Mouse (Mus musculus): Measurements from ENCODE around the gene Padi2. TPM values are rescaled to one million over a fixed set of nuclear protein-coding genes. Genes with fewer than 3 reads are reported as not detected.

The Padi2 gene
- total and polyA plus RNA-seq, 3 experiments, result 0.04 TPM; not detected in 2

DNA sequence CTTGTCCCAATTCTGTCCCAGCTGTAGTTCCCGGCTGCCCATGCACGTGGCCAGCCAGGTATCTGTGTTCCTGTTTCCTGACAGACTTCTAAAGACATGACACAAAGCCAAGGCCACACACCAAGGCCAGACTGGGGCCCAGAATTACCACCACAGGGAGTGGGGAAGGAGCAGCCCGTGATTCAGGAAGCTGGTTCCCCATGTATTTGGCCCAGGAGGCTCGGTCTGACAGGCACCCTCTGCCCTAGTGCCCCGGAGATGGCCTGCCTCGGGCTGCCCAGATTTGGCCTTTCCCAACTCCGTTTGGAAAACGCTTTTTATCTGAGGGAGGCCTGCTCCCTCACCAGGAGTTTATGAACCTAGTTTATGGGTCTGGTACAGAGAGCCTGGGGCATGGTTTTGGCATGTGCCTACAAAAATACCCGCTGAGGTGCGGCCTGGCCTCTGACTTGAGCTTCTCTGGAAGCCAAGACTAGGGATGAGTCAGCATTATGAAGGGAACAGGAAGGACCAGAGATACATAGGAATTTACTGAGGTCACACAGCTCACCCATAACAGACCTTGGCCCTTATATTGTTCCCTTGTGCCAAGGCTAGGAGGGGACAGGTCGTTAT is 44.0 kb upstream of the Padi2 start:
- no peak for DNase-seq (ENCODE audit: extremely low read depth)
- Histone ChIP-seq H3K4me1 (ENCODE audit: control insufficient read depth in 1 of 2, insufficient read depth in 2 of 2) (no peaks in the 10 kb centered on the region), H3K79me2 (replicated peaks; ENCODE audit: control insufficient read depth, extremely low read depth, insufficient read depth, poor library complexity, severe bottlenecking) (no peaks in the 10 kb centered on the region), H3K27me3 (replicated peaks) (peaks cover 71% of the 10 kb centered on the region), H3K4me2 (ENCODE audit: insufficient read depth, low read depth, poor library complexity, severe bottlenecking) (no peak overlapping the region), H3K9ac (ENCODE audit: insufficient read depth, low read depth) (no peak overlapping the region), H3K36me3 (replicated peaks in 1 of 2; ENCODE audit: control insufficient read depth in 1 of 2, insufficient read depth in 1 of 2, low read length in 1 of 2) (no peaks in the 10 kb centered on the region), H3K27ac (ENCODE audit: insufficient read depth, low read depth) (no peak overlapping the region), H3K4me3 (replicated peaks in 1 of 3; ENCODE audit: low read depth in 2 of 3, low read length in 2 of 3, poor library complexity in 1 of 3) (no peak overlapping the region), H3K9me3 (replicated peaks; ENCODE audit: low read length) (peaks cover 8% of the 10 kb centered on the region)
- in situ Hi-C loops (cut with MboI; ENCODE audit: low pct_ligation_motif_present, low pct_unique_long_range_greater_than_20kb, low sequenced_read_pairs), result no loop called here
- dilution Hi-C loops (cut with MboI; ENCODE audit: extremely low pct_ligation_motif_present, extremely low pct_unique_long_range_greater_than_20kb, low sequenced_read_pairs), result no loop called here
- TF ChIP-seq SIN3A (IDR thresholded peaks at IDR 0.05; ENCODE audit: low read length), result no peak
- TF ChIP-seq RAD21 (IDR thresholded peaks at IDR 0.05; ENCODE audit: low read depth, low read length), result no peak
- no peak for TF ChIP-seq CHD1 (IDR thresholded peaks at IDR 0.05; ENCODE audit: low read depth, low read length)
- no peak for TF ChIP-seq ZKSCAN1 (IDR thresholded peaks at IDR 0.05; ENCODE audit: borderline replicate concordance, low read depth, low read length)
- no peak for TF ChIP-seq POLR2AphosphoS2 (IDR thresholded peaks at IDR 0.05; ENCODE audit: low read depth, low read length)
- TF ChIP-seq BHLHE40 (IDR thresholded peaks at IDR 0.05; ENCODE audit: low read depth, low read length), result no peak
- TF ChIP-seq USF2 (conservative IDR thresholded peaks at IDR 0.05; ENCODE audit: low read depth, low read length), result no peak
- TF ChIP-seq USF1 (IDR thresholded peaks at IDR 0.05; ENCODE audit: low read depth, low read length), result no peak
- TF ChIP-seq IRF4 (IDR thresholded peaks at IDR 0.05; ENCODE audit: low read depth, low read length), result no peak
- TF ChIP-seq SMC3 (IDR thresholded peaks at IDR 0.05; ENCODE audit: low read depth, low read length), result no peak

DNA sequence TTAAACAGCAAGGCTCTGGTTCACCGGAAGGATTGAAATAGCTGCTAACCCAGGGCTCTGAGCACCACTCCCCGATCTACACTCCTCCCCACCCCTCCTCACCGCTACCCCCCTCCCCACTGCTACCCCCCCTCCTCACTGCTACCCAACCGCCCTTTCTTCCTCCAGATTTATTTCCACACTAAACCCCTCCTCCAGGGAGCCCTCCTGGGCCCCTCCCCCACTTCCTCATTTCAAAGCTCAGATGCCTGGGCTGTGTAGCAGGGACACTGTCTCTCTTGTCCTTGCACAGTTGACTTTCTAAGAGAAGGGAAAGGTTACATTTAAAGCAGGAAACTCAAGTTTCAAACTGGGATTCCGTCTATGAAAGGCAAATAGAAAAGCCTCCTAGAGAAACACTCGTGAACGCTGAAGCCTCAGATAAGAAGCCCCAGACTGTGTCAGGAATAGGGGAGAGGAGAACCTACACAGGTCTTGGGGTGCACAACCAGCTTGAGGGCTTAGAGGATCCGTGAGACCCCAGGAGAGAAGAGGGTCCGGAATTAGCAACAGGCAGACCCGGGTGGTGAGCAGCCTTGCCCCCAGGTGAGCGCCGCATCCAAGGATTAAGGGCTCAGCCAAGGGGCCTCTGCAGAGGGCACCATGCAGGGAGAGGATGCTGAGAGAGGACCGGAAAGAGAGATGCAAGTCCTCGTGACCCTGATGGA is 37.5 kb upstream of the Padi2 start:
- H3K9me3 ChIP-seq (replicated peaks; ENCODE audit: low read length), result peaks cover 8% of the 10 kb centered on the region
- in situ Hi-C loops (cut with MboI; ENCODE audit: low pct_ligation_motif_present, low pct_unique_long_range_greater_than_20kb, low sequenced_read_pairs) (no loop called here), dilution Hi-C loops (cut with MboI; ENCODE audit: extremely low pct_ligation_motif_present, extremely low pct_unique_long_range_greater_than_20kb, low sequenced_read_pairs) (no loop called here)
- H3K9ac ChIP-seq (ENCODE audit: insufficient read depth, low read depth), result no peak overlapping the region
- peaks cover 51% of the 10 kb centered on the region for H3K27me3 ChIP-seq (replicated peaks)
- H3K4me3 ChIP-seq (replicated peaks in 1 of 3; ENCODE audit: low read depth in 2 of 3, low read length in 2 of 3, poor library complexity in 1 of 3), result no peak overlapping the region
- no peaks in the 10 kb centered on the region for H3K36me3 ChIP-seq (replicated peaks in 1 of 2; ENCODE audit: control insufficient read depth in 1 of 2, insufficient read depth in 1 of 2, low read length in 1 of 2)
- 0 out of 2 replicates have a peak overlapping the region, but pooled peaks have one; percentile 18 for H3K4me2 ChIP-seq (ENCODE audit: insufficient read depth, low read depth, poor library complexity, severe bottlenecking)
- H3K27ac ChIP-seq (ENCODE audit: insufficient read depth, low read depth), result no peak overlapping the region
- H3K79me2 ChIP-seq (replicated peaks; ENCODE audit: control insufficient read depth, extremely low read depth, insufficient read depth, poor library complexity, severe bottlenecking), result no peaks in the 10 kb centered on the region
- TF ChIP-seq CHD2 (IDR thresholded peaks at IDR 0.05; ENCODE audit: low read length) (peak; percentile 56; the same call in 1 of the 2 replicates), SMC3 (IDR thresholded peaks at IDR 0.05; ENCODE audit: low read depth, low read length) (no peak), MAZ (IDR thresholded peaks at IDR 0.05; ENCODE audit: low read depth, low read length) (0 out of 2 replicates have a peak, but pooled peaks have one; percentile 42), POLR2A (IDR thresholded peaks at IDR 0.05; ENCODE audit: low read depth, low read length) (no peak), ELF1 (IDR thresholded peaks at IDR 0.05; ENCODE audit: low read depth, low read length) (0 out of 2 replicates have a peak, but pooled peaks have one; percentile 17), UBTF (IDR thresholded peaks at IDR 0.05; ENCODE audit: low read depth, low read length) (no peak)
- H3K4me1 ChIP-seq (ENCODE audit: control insufficient read depth in 1 of 2, insufficient read depth in 2 of 2), result peaks cover 0 to 4% of the 10 kb centered on the region in 2 experiments; a peak in 2 of 4 replicates
- peak; percentile 39 for DNase-seq (ENCODE audit: extremely low read depth)

Data from CH12.LX (cell line).